Mouse (Mus musculus): ENCODE data around the gene Chchd3. TPM values are rescaled to one million over a fixed set of nuclear protein-coding genes. Genes with fewer than 3 reads are reported as not detected.

Chchd3 gene
- polyA plus RNA-seq, 1 experiment from 2014 or later: 78.8 TPM

- Histone ChIP-seq H3K9me3 (ENCODE audit: low read length) (no peaks in the 10 kb centered on the region), H3K4me1 (ENCODE audit: insufficient read depth) (no peaks in the 10 kb centered on the region), H3K27me3 (ENCODE audit: insufficient read depth, low read length) (no peaks in the 10 kb centered on the region), H3K4me2 (ENCODE audit: low read depth, low read length) (no peak overlapping the region), H3K36me3 (replicated peaks; ENCODE audit: insufficient read depth, low read length) (no peaks in the 10 kb centered on the region), H3K4me3 (ENCODE audit: low read depth, low read length) (no peak overlapping the region), H3K27ac (ENCODE audit: low read depth) (no peak overlapping the region), H3K9ac (replicated peaks) (no peak overlapping the region)
- ATAC-seq (no peak), DNase-seq (no peak)
- TF ChIP-seq CTCF (IDR thresholded peaks at IDR 0.05; ENCODE audit: low read depth) (no peak), EP300 (IDR thresholded peaks at IDR 0.05; ENCODE audit: low read depth) (0 out of 2 replicates have a peak, but pooled peaks have one; percentile 7)
- 67% methylated on average over 1 of the region's 1 CpGs for WGBS (ENCODE audit: insufficient replicate concordance)
These were observed 122.4 kb downstream of the Chchd3 start for GRCm38 (mm10) chr6:32937643-32938042.

- no peaks in the 10 kb centered on the region for H3K36me3 ChIP-seq (replicated peaks; ENCODE audit: insufficient read depth, low read length)
- ATAC-seq (no peak), DNase-seq (no peak)
- no peak overlapping the region for H3K27ac ChIP-seq (ENCODE audit: low read depth)
- no peaks in the 10 kb centered on the region for H3K4me1 ChIP-seq (ENCODE audit: insufficient read depth)
- H3K4me3 ChIP-seq (ENCODE audit: low read depth, low read length): no peak overlapping the region
- H3K4me2 ChIP-seq (ENCODE audit: low read depth, low read length): no peak overlapping the region
- no peaks in the 10 kb centered on the region for H3K9me3 ChIP-seq (ENCODE audit: low read length)
- 84% methylated on average over 3 of the region's 3 CpGs for WGBS (ENCODE audit: insufficient replicate concordance)
- no peak overlapping the region for H3K9ac ChIP-seq (replicated peaks)
- TF ChIP-seq CTCF (IDR thresholded peaks at IDR 0.05; ENCODE audit: low read depth) (no peak), EP300 (IDR thresholded peaks at IDR 0.05; ENCODE audit: low read depth) (no peak)
- no peaks in the 10 kb centered on the region for H3K27me3 ChIP-seq (ENCODE audit: insufficient read depth, low read length)
These were observed 123.3 kb downstream of the Chchd3 start for GRCm38 (mm10) chr6:32936794-32937193.

- TF ChIP-seq EP300 (IDR thresholded peaks at IDR 0.05; ENCODE audit: low read depth): no peak
- TF ChIP-seq CTCF (IDR thresholded peaks at IDR 0.05; ENCODE audit: low read depth): no peak
- H3K9ac ChIP-seq (replicated peaks): no peak overlapping the region
- H3K36me3 ChIP-seq (replicated peaks; ENCODE audit: insufficient read depth, low read length): no peaks in the 10 kb centered on the region
- no peak for ATAC-seq
- no peaks in the 10 kb centered on the region for H3K9me3 ChIP-seq (ENCODE audit: low read length)
- H3K4me2 ChIP-seq (ENCODE audit: low read depth, low read length): no peak overlapping the region
- 71% methylated on average over 2 of the region's 2 CpGs for WGBS (ENCODE audit: insufficient replicate concordance)
- no peak overlapping the region for H3K4me3 ChIP-seq (ENCODE audit: low read depth, low read length)
- H3K4me1 ChIP-seq (ENCODE audit: insufficient read depth): no peaks in the 10 kb centered on the region
- H3K27ac ChIP-seq (ENCODE audit: low read depth): no peak overlapping the region
- no peaks in the 10 kb centered on the region for H3K27me3 ChIP-seq (ENCODE audit: insufficient read depth, low read length)
- DNase-seq: no peak
These were observed 123.7 kb downstream of the Chchd3 start for GRCm38 (mm10) chr6:32936365-32936764.

- Histone ChIP-seq H3K4me3 (ENCODE audit: low read depth, low read length) (no peak overlapping the region), H3K9ac (replicated peaks) (no peak overlapping the region), H3K27me3 (ENCODE audit: insufficient read depth, low read length) (no peaks in the 10 kb centered on the region), H3K4me2 (ENCODE audit: low read depth, low read length) (no peak overlapping the region), H3K4me1 (ENCODE audit: insufficient read depth) (no peaks in the 10 kb centered on the region), H3K36me3 (replicated peaks; ENCODE audit: insufficient read depth, low read length) (no peaks in the 10 kb centered on the region), H3K27ac (ENCODE audit: low read depth) (no peak overlapping the region), H3K9me3 (ENCODE audit: low read length) (no peaks in the 10 kb centered on the region)
- 79% methylated on average over 5 of the region's 5 CpGs for WGBS (ENCODE audit: insufficient replicate concordance)
- DNase-seq: no peak
- no peak for ATAC-seq
- TF ChIP-seq CTCF (IDR thresholded peaks at IDR 0.05; ENCODE audit: low read depth) (no peak), EP300 (IDR thresholded peaks at IDR 0.05; ENCODE audit: low read depth) (no peak)
These were observed 124.5 kb downstream of the Chchd3 start for GRCm38 (mm10) chr6:32935576-32935975.

- 87% methylated on average over 11 of the region's 11 CpGs for WGBS (ENCODE audit: insufficient replicate concordance)
- DNase-seq: no peak
- Histone ChIP-seq H3K9ac (replicated peaks) (no peak overlapping the region), H3K4me2 (ENCODE audit: low read depth, low read length) (no peak overlapping the region), H3K27ac (ENCODE audit: low read depth) (no peak overlapping the region), H3K27me3 (ENCODE audit: insufficient read depth, low read length) (no peaks in the 10 kb centered on the region), H3K4me3 (ENCODE audit: low read depth, low read length) (no peak overlapping the region), H3K9me3 (ENCODE audit: low read length) (no peaks in the 10 kb centered on the region), H3K36me3 (replicated peaks; ENCODE audit: insufficient read depth, low read length) (no peaks in the 10 kb centered on the region), H3K4me1 (ENCODE audit: insufficient read depth) (no peaks in the 10 kb centered on the region)
- ATAC-seq: no peak
- TF ChIP-seq EP300 (IDR thresholded peaks at IDR 0.05; ENCODE audit: low read depth) (no peak), CTCF (IDR thresholded peaks at IDR 0.05; ENCODE audit: low read depth) (no peak)
These were observed 128.8 kb downstream of the Chchd3 start for GRCm38 (mm10) chr6:32931106-32931770.

- WGBS (ENCODE audit: insufficient replicate concordance): 85% methylated on average over 1 of the region's 1 CpGs
- ATAC-seq (no peak), DNase-seq (no peak)
- H3K4me3 ChIP-seq (ENCODE audit: low read depth, low read length): no peak overlapping the region
- no peaks in the 10 kb centered on the region for H3K36me3 ChIP-seq (replicated peaks; ENCODE audit: insufficient read depth, low read length)
- H3K4me2 ChIP-seq (ENCODE audit: low read depth, low read length): no peak overlapping the region
- no peak overlapping the region for H3K9ac ChIP-seq (replicated peaks)
- no peaks in the 10 kb centered on the region for H3K9me3 ChIP-seq (ENCODE audit: low read length)
- TF ChIP-seq CTCF (IDR thresholded peaks at IDR 0.05; ENCODE audit: low read depth) (no peak), EP300 (IDR thresholded peaks at IDR 0.05; ENCODE audit: low read depth) (no peak)
- H3K4me1 ChIP-seq (ENCODE audit: insufficient read depth): no peaks in the 10 kb centered on the region
- H3K27me3 ChIP-seq (ENCODE audit: insufficient read depth, low read length): no peaks in the 10 kb centered on the region
- H3K27ac ChIP-seq (ENCODE audit: low read depth): no peak overlapping the region
These were observed 137.7 kb downstream of the Chchd3 start for GRCm38 (mm10) chr6:32922391-32922790.
